Mouse (Mus musculus): ENCODE results near the gene Pes1. TPM values are rescaled to one million over a fixed set of nuclear protein-coding genes. Genes with fewer than 3 reads are reported as not detected.

The Pes1 gene
- polyA plus RNA-seq, 1 experiment from 2014 or later = 79.1 TPM

- H3K4me1 ChIP-seq = no peaks in the 10 kb centered on the region
- H3K4me3 ChIP-seq = no peak overlapping the region
- H3K27me3 ChIP-seq = no peaks in the 10 kb centered on the region
- no peak for ATAC-seq (ENCODE audit: insufficient number of reproducible peaks, insufficient read depth, low FRiP score, low TSS enrichment)
- 73% methylated on average over 2 of the region's 2 CpGs for WGBS
- no peak overlapping the region for H3K4me2 ChIP-seq (replicated peaks)
- no peak overlapping the region for H3K9ac ChIP-seq
- H3K9me3 ChIP-seq = no peaks in the 10 kb centered on the region
- no peak overlapping the region for H3K27ac ChIP-seq
- no peaks in the 10 kb centered on the region for H3K36me3 ChIP-seq
Observed at GRCm38 (mm10) chr11:4023321-4023720, 59.5 kb downstream of the Pes1 start.

- Histone ChIP-seq H3K36me3 (no peaks in the 10 kb centered on the region), H3K4me1 (no peaks in the 10 kb centered on the region), H3K27ac (no peak overlapping the region), H3K9ac (no peak overlapping the region), H3K27me3 (peaks cover 13% of the 10 kb centered on the region), H3K9me3 (no peaks in the 10 kb centered on the region), H3K4me3 (no peak overlapping the region), H3K4me2 (replicated peaks) (no peak overlapping the region)
- no peak for ATAC-seq (ENCODE audit: insufficient number of reproducible peaks, insufficient read depth, low FRiP score, low TSS enrichment)
- 79% methylated on average over 8 of the region's 8 CpGs for WGBS
Observed at GRCm38 (mm10) chr11:4027066-4027465, 63.3 kb downstream of the Pes1 start.

- no peak overlapping the region for H3K27ac ChIP-seq
- WGBS = 78% methylated on average over 9 of the region's 9 CpGs
Observed at GRCm38 (mm10) chr11:4027561-4028334, 64.0 kb downstream of the Pes1 start.

GRCm38 (mm10) chr11:4029343-4029742, 65.6 kb downstream of the Pes1 start:
- 73% methylated on average over 4 of the region's 4 CpGs for WGBS
- Histone ChIP-seq H3K27me3 (peaks cover 13% of the 10 kb centered on the region), H3K9me3 (no peaks in the 10 kb centered on the region), H3K4me1 (no peaks in the 10 kb centered on the region), H3K36me3 (no peaks in the 10 kb centered on the region), H3K27ac (no peak overlapping the region), H3K9ac (no peak overlapping the region), H3K4me3 (no peak overlapping the region), H3K4me2 (replicated peaks) (no peak overlapping the region)
- ATAC-seq (ENCODE audit: insufficient number of reproducible peaks, insufficient read depth, low FRiP score, low TSS enrichment) = no peak

More at GRCm38 (mm10) chr11:4027561-4028334, 64.0 kb downstream of the Pes1 start:
- H3K27me3 ChIP-seq = peaks cover 13% of the 10 kb centered on the region
- no peak for ATAC-seq (ENCODE audit: insufficient number of reproducible peaks, insufficient read depth, low FRiP score, low TSS enrichment)
- no peaks in the 10 kb centered on the region for H3K4me1 ChIP-seq
- no peaks in the 10 kb centered on the region for H3K9me3 ChIP-seq
- H3K36me3 ChIP-seq = no peaks in the 10 kb centered on the region
- no peak overlapping the region for H3K9ac ChIP-seq
- H3K4me3 ChIP-seq = no peak overlapping the region
- H3K4me2 ChIP-seq (replicated peaks) = no peak overlapping the region

Other genes with a start within 250 kb of the Pes1 start
- 2.1 TPM in 2 replicates for gene Osbp2, start 100.1 kb upstream of the Pes1 start, polyA plus RNA-seq (2016; fragmentation: Nextera tagmentation; extraction: Ambion mirVana)
- 0.14 and 0.33 TPM in 2 replicates for gene 4921536K21Rik, start 68.9 kb upstream of the Pes1 start, polyA plus RNA-seq (2016; fragmentation: Nextera tagmentation; extraction: Ambion mirVana)
- 12.7 and 14.7 TPM in 2 replicates for gene Dusp18, start 68.7 kb upstream of the Pes1 start, polyA plus RNA-seq (2016; fragmentation: Nextera tagmentation; extraction: Ambion mirVana)
- 5.1 and 5.2 TPM in 2 replicates for gene Slc35e4, start 49.3 kb upstream of the Pes1 start, polyA plus RNA-seq (2016; fragmentation: Nextera tagmentation; extraction: Ambion mirVana)
- gene Tcn2, start 31.8 kb upstream of the Pes1 start, polyA plus RNA-seq (2016; fragmentation: Nextera tagmentation; extraction: Ambion mirVana) = 34.6 and 36.1 TPM in 2 replicates
- gene 4930556J24Rik, start 12.8 kb downstream of the Pes1 start, polyA plus RNA-seq (2016; fragmentation: Nextera tagmentation; extraction: Ambion mirVana) = 0.18 and 0.25 TPM in 2 replicates
- gene Gal3st1, start 19.7 kb downstream of the Pes1 start, polyA plus RNA-seq (2016; fragmentation: Nextera tagmentation; extraction: Ambion mirVana) = 2.2 and 2.4 TPM in 2 replicates
- 0.23 TPM in 1 of 2 replicates, not detected in the other for gene Sec14l4, start 67.5 kb downstream of the Pes1 start, polyA plus RNA-seq (2016; fragmentation: Nextera tagmentation; extraction: Ambion mirVana)
- not detected in 2 replicates for gene Sec14l3, start 100.9 kb downstream of the Pes1 start, polyA plus RNA-seq (2016; fragmentation: Nextera tagmentation; extraction: Ambion mirVana)
- 7.6 and 7.7 TPM in 2 replicates for gene Mtfp1, start 131.5 kb downstream of the Pes1 start, polyA plus RNA-seq (2016; fragmentation: Nextera tagmentation; extraction: Ambion mirVana)
- gene Sec14l2, start 159.4 kb downstream of the Pes1 start, polyA plus RNA-seq (2016; fragmentation: Nextera tagmentation; extraction: Ambion mirVana) = 2.0 and 2.4 TPM in 2 replicates
- 43.0 and 44.7 TPM in 2 replicates for gene Rnf215, start 171.2 kb downstream of the Pes1 start, polyA plus RNA-seq (2016; fragmentation: Nextera tagmentation; extraction: Ambion mirVana)
- 9.3 and 10.7 TPM in 2 replicates for gene Ccdc157, start 196.3 kb downstream of the Pes1 start, polyA plus RNA-seq (2016; fragmentation: Nextera tagmentation; extraction: Ambion mirVana)
- gene Sf3a1, start 196.4 kb downstream of the Pes1 start, polyA plus RNA-seq (2016; fragmentation: Nextera tagmentation; extraction: Ambion mirVana) = 70.0 and 73.9 TPM in 2 replicates
- gene Tbc1d10a, start 222.8 kb downstream of the Pes1 start, polyA plus RNA-seq (2016; fragmentation: Nextera tagmentation; extraction: Ambion mirVana) = 34.7 and 39.2 TPM in 2 replicates